8 mouse cellular contexts compared by ENCODE assay signal in genomic region chr5:36530129-36530751, GRCm38 (mm10). TPM values are rescaled to one million over a fixed set of nuclear protein-coding genes. Genes with fewer than 3 reads are reported as not detected.
DNase-seq lines count a peak whose midpoint lies in the region; ATAC-seq and TF ChIP-seq lines count a peak whose summit lies in the region.

No protein-coding gene starts in this region.

- TF ChIP-seq CTCF in MEL (IDR thresholded peaks at IDR 0.05 in 2 of 3, conservative IDR thresholded peaks at IDR 0.05 in 1 of 3; ENCODE audit: control insufficient read depth in 1 of 3, insufficient read depth in 1 of 3, low read depth in 2 of 3, low read length in 3 of 3, poor library complexity in 1 of 3, severe bottlenecking in 1 of 3): no peak
- no peak for TF ChIP-seq CTCF in cerebellum, adult 2 months (IDR thresholded peaks at IDR 0.05; ENCODE audit: borderline replicate concordance, insufficient read depth, low read depth, low read length)
- TF ChIP-seq CTCF in layer of hippocampus, adult 2 months (conservative IDR thresholded peaks at IDR 0.05): no peak
- TF ChIP-seq CTCF in lung, adult 2 months (IDR thresholded peaks at IDR 0.05; ENCODE audit: insufficient read depth, low read length): no peak

- peak overlapping the region; percentile 68 for H3K9ac ChIP-seq in MEL (ENCODE audit: control insufficient read depth, low read depth, low read length, poor library complexity, severe bottlenecking)
- peak overlapping the region; percentile 98 for H3K9ac ChIP-seq in forebrain, embryonic 16.5 days (replicated peaks; ENCODE audit: low read depth, low read length)
- peak overlapping the region; percentile 97 for H3K9ac ChIP-seq in neural tube, embryonic 15.5 days (replicated peaks)

- TF ChIP-seq RAD21 in MEL (IDR thresholded peaks at IDR 0.05; ENCODE audit: low read depth, low read length): no peak

- peak overlapping the region; percentile 72 to 84 for H3K4me3 ChIP-seq in MEL (ENCODE audit: control insufficient read depth in 1 of 2, insufficient read depth in 1 of 2, low read depth in 2 of 2, low read length in 2 of 2)
- peak overlapping the region; percentile 73 for H3K4me3 ChIP-seq in cerebellum, adult 2 months (replicated peaks; ENCODE audit: insufficient read depth, low read depth, low read length)
- H3K4me3 ChIP-seq in forebrain, embryonic 16.5 days (replicated peaks; ENCODE audit: low read length): peak overlapping the region; percentile 99
- peak overlapping the region; percentile 57 for H3K4me3 ChIP-seq in layer of hippocampus, adult 2 months
- peak overlapping the region; percentile 85 for H3K4me3 ChIP-seq in lung, adult 2 months (replicated peaks; ENCODE audit: extremely low read depth, low read depth, low read length)
- H3K4me3 ChIP-seq in neural tube, embryonic 15.5 days (replicated peaks): peak overlapping the region; percentile 97

- peaks cover 6% of the 10 kb centered on the region for H3K79me2 ChIP-seq in MEL (ENCODE audit: control insufficient read depth, insufficient read depth, low read length, poor library complexity)

- peaks cover 0 to 28% of the 10 kb centered on the region in 2 experiments; a peak in 2 of 4 replicates for H3K36me3 ChIP-seq in MEL (ENCODE audit: control insufficient read depth in 1 of 2, insufficient read depth in 2 of 2, low read length in 2 of 2)
- no peaks in the 10 kb centered on the region for H3K36me3 ChIP-seq in forebrain, embryonic 16.5 days (ENCODE audit: control insufficient read depth, insufficient read depth)
- no peaks in the 10 kb centered on the region for H3K36me3 ChIP-seq in neural tube, embryonic 15.5 days

- H3K9me3 ChIP-seq in MEL (replicated peaks; ENCODE audit: insufficient read depth, low read length): no peaks in the 10 kb centered on the region
- H3K9me3 ChIP-seq in forebrain, embryonic 16.5 days (ENCODE audit: control insufficient read depth, low read length): no peaks in the 10 kb centered on the region
- no peaks in the 10 kb centered on the region for H3K9me3 ChIP-seq in neural tube, embryonic 15.5 days (replicated peaks)

- H3K27ac ChIP-seq in MEL (ENCODE audit: control insufficient read depth, low read depth, low read length): no peak overlapping the region
- H3K27ac ChIP-seq in cerebellum, adult 2 months (ENCODE audit: insufficient read depth, low read length): peak overlapping the region; percentile 63
- peak overlapping the region; percentile 92 for H3K27ac ChIP-seq in forebrain, embryonic 16.5 days (ENCODE audit: low read length)
- peak overlapping the region; percentile 97 for H3K27ac ChIP-seq in layer of hippocampus, adult 2 months
- H3K27ac ChIP-seq in neural tube, embryonic 15.5 days (replicated peaks): peak overlapping the region; percentile 90

- H3K27me3 ChIP-seq in MEL (ENCODE audit: control insufficient read depth in 1 of 2, insufficient read depth in 2 of 2, low read length in 2 of 2): no peaks in the 10 kb centered on the region
- H3K27me3 ChIP-seq in cerebellum, adult 2 months (ENCODE audit: control insufficient read depth, insufficient read depth, low read length): no peaks in the 10 kb centered on the region
- H3K27me3 ChIP-seq in forebrain, embryonic 16.5 days (replicated peaks; ENCODE audit: control insufficient read depth, insufficient read depth, low read length): no peaks in the 10 kb centered on the region
- H3K27me3 ChIP-seq in neural tube, embryonic 15.5 days (replicated peaks): no peaks in the 10 kb centered on the region

- DNase-seq in MEL (ENCODE audit: low read depth, low spot score): peak; percentile 94
- DNase-seq in cerebellum, adult 2 months: peak; percentile 95
- DNase-seq in heart, postnatal 36 days: peak; percentile 94 to 98
- peak; percentile 93 to 96 for DNase-seq in layer of hippocampus, adult 2 months (ENCODE audit: low spot score in 2 of 2)
- peak; percentile 91 for DNase-seq in lung, adult 2 months
- peak; percentile 96 for DNase-seq in testis, postnatal 10 days (ENCODE audit: low spot score)

- TF ChIP-seq POLR2A in MEL (IDR thresholded peaks at IDR 0.05; ENCODE audit: control insufficient read depth in 1 of 2, insufficient read depth in 1 of 2, low read depth in 1 of 2, low read length in 2 of 2, poor library complexity in 1 of 2): peak; percentile 68 to 70
- TF ChIP-seq POLR2A in cerebellum, adult 2 months (IDR thresholded peaks at IDR 0.05; ENCODE audit: borderline replicate concordance, insufficient read depth, low read length): peak; percentile 69
- TF ChIP-seq POLR2A in lung, adult 2 months (IDR thresholded peaks at IDR 0.05; ENCODE audit: borderline replicate concordance, extremely low read depth, low read depth, low read length): peak; percentile 45; the same call in 1 of the 2 replicates

- intact Hi-C loops in heart, postnatal 36 days (cut with DNase I): loop anchor here (1.0 kb wide), 1 partner anchor 51 kb away; no protein-coding TSS in a partner anchor

- 0 out of 4 replicates have a peak, but pooled peaks of 1 of the 2 experiments have one; percentile 19 for TF ChIP-seq EP300 in MEL (IDR thresholded peaks at IDR 0.05; ENCODE audit: low read depth in 1 of 2, low read length in 2 of 2)

- WGBS in cerebellum, adult 2 months: under 1% methylated on average over 28 of the region's 28 CpGs
- under 1% methylated on average over 28 of the region's 28 CpGs for WGBS in forebrain, embryonic 16.5 days
- WGBS in lung, adult 2 months: 2% methylated on average over 28 of the region's 28 CpGs
- WGBS in neural tube, embryonic 15.5 days: under 1% methylated on average over 28 of the region's 28 CpGs

- H3K4me1 ChIP-seq in MEL (ENCODE audit: control insufficient read depth in 1 of 2, insufficient read depth in 2 of 2, low read length in 2 of 2): peaks cover 21 to 29% of the 10 kb centered on the region in 2 experiments
- H3K4me1 ChIP-seq in cerebellum, adult 2 months (ENCODE audit: control insufficient read depth, insufficient read depth, low read length): peaks cover 15% of the 10 kb centered on the region
- H3K4me1 ChIP-seq in forebrain, embryonic 16.5 days (replicated peaks; ENCODE audit: control insufficient read depth, insufficient read depth, low read length): peaks cover 31% of the 10 kb centered on the region
- peaks cover 5% of the 10 kb centered on the region for H3K4me1 ChIP-seq in lung, adult 2 months (ENCODE audit: control insufficient read depth, insufficient read depth, low read length)
- H3K4me1 ChIP-seq in neural tube, embryonic 15.5 days: peaks cover 46% of the 10 kb centered on the region

- H3K4me2 ChIP-seq in forebrain, embryonic 16.5 days (ENCODE audit: low read length): peak overlapping the region; percentile 81
- peak overlapping the region; percentile 82 for H3K4me2 ChIP-seq in neural tube, embryonic 15.5 days

- ATAC-seq in forebrain, embryonic 16.5 days: peak; percentile 97
- ATAC-seq in neural tube, embryonic 15.5 days (ENCODE audit: low FRiP score): peak; percentile 97

TF ChIP-seq in MEL, 35 proteins besides CTCF, POLR2A, EP300 and RAD21:
- TF ChIP-seq TBP (IDR thresholded peaks at IDR 0.05; ENCODE audit: low read depth, low read length) (no peak), HCFC1 (IDR thresholded peaks at IDR 0.05; ENCODE audit: low read depth, low read length) (peak; percentile 85), KAT2A (conservative IDR thresholded peaks at IDR 0.05; ENCODE audit: low read depth, low read length) (no peak), UBTF (IDR thresholded peaks at IDR 0.05; ENCODE audit: borderline replicate concordance, insufficient read depth, low read depth, low read length) (0 out of 2 replicates have a peak, but pooled peaks have one; percentile 47), TCF12 (IDR thresholded peaks at IDR 0.05; ENCODE audit: low read depth, low read length) (peak; percentile 37; the same call in 1 of the 2 replicates), ELF1 (IDR thresholded peaks at IDR 0.05; ENCODE audit: low read depth, low read length) (peak; percentile 69), NELFE (IDR thresholded peaks at IDR 0.05; ENCODE audit: low read depth, low read length) (peak; percentile 45; the same call in 1 of the 2 replicates), USF1 (IDR thresholded peaks at IDR 0.05; ENCODE audit: low read depth, low read length) (0 out of 2 replicates have a peak, but pooled peaks have one; percentile 7), SIN3A (IDR thresholded peaks at IDR 0.05; ENCODE audit: low read length) (peak; percentile 95), MAZ (IDR thresholded peaks at IDR 0.05; ENCODE audit: low read depth, low read length) (peak; percentile 59; the same call in 1 of the 2 replicates), MXI1 (IDR thresholded peaks at IDR 0.05; ENCODE audit: low read depth, low read length) (peak; percentile 89), MYC (IDR thresholded peaks at IDR 0.05; ENCODE audit: low read depth, low read length) (no peak)
TF ChIP-seq in MEL: peak in this region for 9.

RNA-seq across cellular contexts. Expression of gene Ccdc96, which starts 45.9 kb away (rescaled TPM):
- 0.23 and 0.31 TPM in 2 replicates for total RNA-seq in MEL (2012; rRNA removed)
- polyA plus RNA-seq in MEL (2012; ENCODE audit: insufficient read depth in 1 of 2, insufficient read length in 2 of 2, low read depth in 1 of 2, low replicate concordance in 2 of 2, missing spikeins in 1 of 2): under 1 TPM in 1 of 2 experiments, not detected in 1; 0.64 TPM
- 1.0 and 1.4 TPM in 2 replicates for polyA plus RNA-seq in cerebellum, adult 2 months (2012; rRNA removed)
- polyA plus RNA-seq in forebrain, embryonic 16.5 days (2015; fragmentation: Nextera tagmentation; extraction: Ambion mirVana): 3.0 and 3.4 TPM in 2 replicates
- under 1 TPM; 0.19 to 0.33 TPM for total RNA-seq in heart, postnatal 36 days (2021)
- total RNA-seq in layer of hippocampus, adult 2 months (2021): 1 to 10 TPM in 1 of 2 experiments, under 1 TPM in 1; 0.91 to 1.3 TPM
- polyA plus RNA-seq in lung, adult 2 months (2012; rRNA removed): 0.37 and 0.82 TPM in 2 replicates
- polyA plus RNA-seq in neural tube, embryonic 15.5 days (2015; fragmentation: Nextera tagmentation; extraction: Ambion mirVana): 2.1 and 3.0 TPM in 2 replicates

RNA-seq across cellular contexts. Expression of gene Tada2b, which starts 46.2 kb away (rescaled TPM):
- total RNA-seq in MEL (2012; rRNA removed): 8.9 and 9.6 TPM in 2 replicates
- 10 to 100 TPM in 1 of 2 experiments, not detected in 1; 24.9 TPM for polyA plus RNA-seq in MEL (2012; ENCODE audit: insufficient read depth in 1 of 2, insufficient read length in 2 of 2, low read depth in 1 of 2, low replicate concordance in 2 of 2, missing spikeins in 1 of 2)
- 18.6 and 19.2 TPM in 2 replicates for polyA plus RNA-seq in cerebellum, adult 2 months (2012; rRNA removed)
- 3.0 TPM in 2 replicates for polyA plus RNA-seq in forebrain, embryonic 16.5 days (2015; fragmentation: Nextera tagmentation; extraction: Ambion mirVana)
- 10 to 100 TPM; 13.3 to 15.0 TPM for total RNA-seq in heart, postnatal 36 days (2021)
- total RNA-seq in layer of hippocampus, adult 2 months (2021): 10 to 100 TPM; 36.9 to 37.2 TPM
- polyA plus RNA-seq in lung, adult 2 months (2012; rRNA removed): 13.4 and 13.9 TPM in 2 replicates
- polyA plus RNA-seq in neural tube, embryonic 15.5 days (2015; fragmentation: Nextera tagmentation; extraction: Ambion mirVana): 2.8 and 2.9 TPM in 2 replicates
